Mouse (Mus musculus): Measurements from ENCODE around the gene Dmac1. TPM values are rescaled to one million over a fixed set of nuclear protein-coding genes. Genes with fewer than 3 reads are reported as not detected.
A peak's percentile ranks its signal among the peaks of the same experiment; 100 is the strongest.

Gene Dmac1
- total RNA-seq (2012; rRNA removed) = 63.4 and 77.6 TPM in 2 replicates
- 78.2 and 108 TPM in 2 replicates for total RNA-seq (2014; rRNA removed)
- polyA plus RNA-seq (2012; ENCODE audit: insufficient read length, low read depth) = 74.2 and 76.9 TPM in 2 replicates

DNA sequence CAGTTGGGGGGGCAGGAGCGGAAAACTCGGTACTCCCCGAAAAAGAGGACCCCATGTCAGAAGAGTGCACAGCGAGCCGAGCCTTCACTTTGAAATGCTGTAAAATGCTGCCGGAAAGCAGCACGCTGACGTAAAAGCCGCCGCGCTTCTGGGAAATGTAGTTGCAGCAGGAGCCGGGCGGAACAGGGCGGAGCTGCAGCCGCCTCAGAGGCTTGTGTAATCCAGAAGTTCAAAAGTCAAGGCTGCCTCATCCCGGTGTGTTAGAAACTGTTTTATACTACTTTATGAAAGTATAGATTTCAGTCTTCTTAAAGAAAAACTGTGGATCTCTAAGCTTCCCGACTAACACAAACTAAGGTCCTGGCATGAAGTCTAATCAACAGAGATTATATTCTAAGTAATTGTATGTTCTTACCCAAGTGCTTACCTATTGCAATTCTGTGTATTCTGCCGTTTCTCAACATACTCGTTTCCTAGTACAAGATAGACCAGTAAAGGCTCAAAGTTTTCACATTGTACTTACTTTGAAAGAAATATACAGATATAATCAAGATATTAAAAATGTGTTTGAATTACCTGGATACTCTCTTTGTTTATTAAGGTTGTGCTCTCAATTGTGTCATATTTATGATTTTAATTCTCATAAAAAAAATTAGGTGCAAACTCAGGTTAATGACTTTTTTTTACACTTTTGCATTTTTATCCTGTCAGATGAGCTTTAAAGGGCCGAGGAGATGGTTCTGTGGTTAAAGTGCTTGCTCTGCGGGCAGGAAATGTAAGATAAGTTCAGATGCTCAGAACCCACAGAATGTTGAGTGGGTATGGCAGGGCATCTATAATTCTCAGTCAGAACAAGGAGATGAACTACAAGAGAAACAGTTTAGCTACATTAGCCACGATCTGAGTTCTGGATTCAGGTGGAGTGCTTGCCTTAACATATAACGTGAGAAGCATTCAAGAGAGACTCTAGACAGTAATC, at the start of gene Dmac1:
Gene Dmac1, minus strand, starts transcription at position 109 of the 979 bp plus-strand sequence.
- dilution Hi-C loops (cut with MboI; ENCODE audit: extremely low pct_ligation_motif_present, extremely low pct_unique_long_range_greater_than_20kb, low sequenced_read_pairs) = no loop called here
- Histone ChIP-seq H3K9me3 (replicated peaks; ENCODE audit: low read length) (no peaks in the 10 kb centered on the region), H3K36me3 (replicated peaks in 1 of 2; ENCODE audit: control insufficient read depth in 1 of 2, insufficient read depth in 1 of 2, low read length in 1 of 2) (peaks cover 2 to 8% of the 10 kb centered on the region in 2 experiments), H3K79me2 (replicated peaks; ENCODE audit: control insufficient read depth, extremely low read depth, insufficient read depth, poor library complexity, severe bottlenecking) (peaks cover 6% of the 10 kb centered on the region; the same call in 1 of the 2 replicates), H3K27me3 (replicated peaks) (no peaks in the 10 kb centered on the region), H3K4me3 (replicated peaks in 1 of 3; ENCODE audit: low read depth in 2 of 3, low read length in 2 of 3, poor library complexity in 1 of 3) (peak within 1 kb of the TSS; percentile 72 to 73 (median 72)), H3K4me1 (ENCODE audit: control insufficient read depth in 1 of 2, insufficient read depth in 2 of 2) (peaks cover 2 to 19% of the 10 kb centered on the region in 2 experiments; a peak in 3 of 4 replicates), H3K9ac (ENCODE audit: insufficient read depth, low read depth) (peak within 1 kb of the TSS; percentile 98), H3K4me2 (ENCODE audit: insufficient read depth, low read depth, poor library complexity, severe bottlenecking) (peak within 1 kb of the TSS; percentile 86), H3K27ac (ENCODE audit: insufficient read depth, low read depth) (no peak within 1 kb of the TSS)
- DNase-seq (ENCODE audit: extremely low read depth) = peak; percentile 88
- in situ Hi-C loops (cut with MboI; ENCODE audit: low pct_ligation_motif_present, low pct_unique_long_range_greater_than_20kb, low sequenced_read_pairs) = no loop called here
- TF ChIP-seq ELF1 (IDR thresholded peaks at IDR 0.05; ENCODE audit: low read depth, low read length) = peak; percentile 83
- TF ChIP-seq NRF1 (IDR thresholded peaks at IDR 0.05; ENCODE audit: low read depth, low read length) = 0 out of 2 replicates have a peak, but pooled peaks have one; percentile 19
- TF ChIP-seq USF2 (conservative IDR thresholded peaks at IDR 0.05; ENCODE audit: low read depth, low read length) = no peak
- no peak for TF ChIP-seq ETS1 (conservative IDR thresholded peaks at IDR 0.05; ENCODE audit: low read depth, low read length)
- TF ChIP-seq CHD1 (IDR thresholded peaks at IDR 0.05; ENCODE audit: low read depth, low read length) = no peak
- no peak; the same call in 1 of the 2 replicates for TF ChIP-seq MYC (IDR thresholded peaks at IDR 0.05; ENCODE audit: low read depth, low read length)
- no peak for TF ChIP-seq UBTF (IDR thresholded peaks at IDR 0.05; ENCODE audit: low read depth, low read length)
- TF ChIP-seq ZC3H11A (IDR thresholded peaks at IDR 0.05; ENCODE audit: low read depth, low read length) = no peak
- 0 out of 2 replicates have a peak, but pooled peaks have one; percentile 14 for TF ChIP-seq MEF2A (IDR thresholded peaks at IDR 0.05; ENCODE audit: borderline replicate concordance, low read depth, low read length)
- TF ChIP-seq CTCF (conservative IDR thresholded peaks at IDR 0.05 in 1 of 2, IDR thresholded peaks at IDR 0.05 in 1 of 2; ENCODE audit: low read depth in 2 of 2, low read length in 2 of 2) = no peak
- peak; percentile 26; the same call in 1 of the 2 replicates for TF ChIP-seq IRF4 (IDR thresholded peaks at IDR 0.05; ENCODE audit: low read depth, low read length)
- TF ChIP-seq JUND (conservative IDR thresholded peaks at IDR 0.05; ENCODE audit: low read depth, low read length) = no peak
- no peak for TF ChIP-seq BHLHE40 (IDR thresholded peaks at IDR 0.05; ENCODE audit: low read depth, low read length)
- no peak for TF ChIP-seq JUN (IDR thresholded peaks at IDR 0.05; ENCODE audit: insufficient read depth, low read depth, low read length)
- peak; percentile 74 for TF ChIP-seq MXI1 (IDR thresholded peaks at IDR 0.05; ENCODE audit: low read depth, low read length)
- TF ChIP-seq ZNF384 (IDR thresholded peaks at IDR 0.05; ENCODE audit: low read depth, low read length) = no peak
- no peak for TF ChIP-seq USF1 (IDR thresholded peaks at IDR 0.05; ENCODE audit: low read depth, low read length)
- no peak for TF ChIP-seq SMC3 (IDR thresholded peaks at IDR 0.05; ENCODE audit: low read depth, low read length)
- no peak for TF ChIP-seq MAZ (IDR thresholded peaks at IDR 0.05; ENCODE audit: low read depth, low read length)
- TF ChIP-seq SIN3A (IDR thresholded peaks at IDR 0.05; ENCODE audit: low read length) = peak; percentile 71; the same call in 1 of the 2 replicates
- peak; percentile 99 for TF ChIP-seq KAT2A (IDR thresholded peaks at IDR 0.05; ENCODE audit: insufficient replicate concordance, low read length)
- TF ChIP-seq POLR2AphosphoS2 (IDR thresholded peaks at IDR 0.05; ENCODE audit: low read depth, low read length) = no peak
- TF ChIP-seq MAX (IDR thresholded peaks at IDR 0.05; ENCODE audit: low read length) = no peak
- TF ChIP-seq CHD2 (IDR thresholded peaks at IDR 0.05; ENCODE audit: low read length) = no peak
- TF ChIP-seq MAFK (IDR thresholded peaks at IDR 0.05; ENCODE audit: insufficient replicate concordance, low read length) = no peak
- TF ChIP-seq EP300 (IDR thresholded peaks at IDR 0.05; ENCODE audit: low read length) = no peak
- TF ChIP-seq RAD21 (IDR thresholded peaks at IDR 0.05; ENCODE audit: low read depth, low read length) = no peak
- peak; percentile 99 for TF ChIP-seq HCFC1 (IDR thresholded peaks at IDR 0.05; ENCODE audit: low read depth, low read length)
- peak; percentile 80 for TF ChIP-seq POLR2A (IDR thresholded peaks at IDR 0.05; ENCODE audit: low read depth, low read length)
- no peak for TF ChIP-seq RCOR1 (conservative IDR thresholded peaks at IDR 0.05; ENCODE audit: low read depth, low read length)
- TF ChIP-seq TBP (conservative IDR thresholded peaks at IDR 0.05; ENCODE audit: low read depth, low read length) = peak; percentile 42; the same call in 1 of the 2 replicates
- no peak for TF ChIP-seq PAX5 (IDR thresholded peaks at IDR 0.05; ENCODE audit: low read length)
- no peak for TF ChIP-seq E2F4 (IDR thresholded peaks at IDR 0.05; ENCODE audit: insufficient replicate concordance, low read depth, low read length)
- peak; percentile 69; the same call in 1 of the 2 replicates for TF ChIP-seq ZMIZ1 (IDR thresholded peaks at IDR 0.05; ENCODE audit: low read depth, low read length)
- peak; percentile 63 for TF ChIP-seq NELFE (IDR thresholded peaks at IDR 0.05; ENCODE audit: low read depth, low read length)
- peak; percentile 77 for TF ChIP-seq TCF12 (IDR thresholded peaks at IDR 0.05; ENCODE audit: low read depth, low read length)
- peak; percentile 74; the same call in 1 of the 2 replicates for TF ChIP-seq GABPA (IDR thresholded peaks at IDR 0.05; ENCODE audit: insufficient replicate concordance, low read depth, low read length)
